Mouse (Mus musculus) CH12F3 (cell line): ENCODE data around the gene Zbtb40.

ENCODE experiments used
- in situ Hi-C: fragments of 300-500 bp; cut with MboI; formaldehyde crosslinking; loops from 2 replicates; pipeline ENCODE4 v1.14.3; 2020; ENCODE audit warnings: low sequenced_read_pairs

Gene Zbtb40

DNA sequence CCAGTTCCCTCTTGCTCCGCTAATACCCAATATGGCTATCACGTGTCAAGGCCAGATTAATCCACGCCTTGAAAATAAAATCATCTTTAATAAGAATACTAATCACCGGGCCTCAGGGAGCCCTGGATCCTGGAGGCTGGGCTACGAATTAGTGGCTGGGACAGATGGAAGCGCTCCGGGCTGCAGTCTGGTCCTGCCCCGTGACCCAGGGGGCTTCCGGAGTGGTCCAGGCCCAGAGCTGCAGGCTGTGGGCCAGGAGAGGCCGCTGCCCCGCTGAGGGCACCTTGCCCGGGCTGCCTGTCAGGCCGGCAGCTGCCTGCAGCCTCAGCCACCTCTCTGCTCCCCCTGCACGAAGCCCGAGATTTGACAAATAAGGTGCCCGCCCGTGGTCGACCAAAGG is 105.8 kb downstream of the Zbtb40 start:
- in situ Hi-C loops = no loop called here

DNA sequence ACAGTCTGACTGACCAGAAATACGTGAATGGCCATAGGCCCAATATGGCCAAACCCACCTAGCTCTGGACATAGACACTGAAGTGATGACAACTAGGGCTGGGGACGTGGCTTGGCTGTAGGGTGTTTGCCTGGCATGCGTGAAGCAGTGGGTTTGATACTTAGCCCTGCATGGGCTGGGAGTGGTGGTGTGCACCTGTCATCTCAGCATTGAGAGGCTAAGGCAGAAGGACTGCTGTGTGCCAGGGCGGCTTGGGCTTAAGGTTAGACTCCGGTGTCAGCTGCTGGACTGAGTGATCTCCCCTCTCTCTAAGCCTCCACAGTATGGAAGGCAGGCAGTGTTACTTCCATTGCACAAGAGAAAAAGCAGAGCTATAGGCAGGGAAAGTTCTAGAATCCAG is 110.7 kb downstream of the Zbtb40 start:
- in situ Hi-C loops = no loop called here

DNA sequence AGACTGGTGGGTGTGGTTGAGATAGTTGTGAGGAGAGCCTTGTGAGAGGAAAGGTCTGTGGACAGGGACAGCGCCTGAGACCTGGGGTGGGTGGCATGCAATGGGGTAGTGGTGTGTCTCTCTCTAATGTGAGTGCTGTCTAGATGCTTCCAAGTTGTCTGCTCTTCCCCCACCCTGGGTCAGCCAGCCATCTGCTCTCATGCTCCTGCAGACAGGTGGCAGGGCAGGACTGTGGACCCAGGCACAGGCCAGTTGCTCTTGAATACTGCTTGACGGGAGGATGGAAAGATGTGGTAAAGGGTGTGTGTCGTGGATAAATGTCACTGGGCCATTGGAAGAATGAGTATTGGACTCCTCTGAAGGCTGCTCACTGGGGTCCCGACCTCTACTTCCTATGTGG is 111.3 kb downstream of the Zbtb40 start:
- in situ Hi-C loops = no loop called here

DNA sequence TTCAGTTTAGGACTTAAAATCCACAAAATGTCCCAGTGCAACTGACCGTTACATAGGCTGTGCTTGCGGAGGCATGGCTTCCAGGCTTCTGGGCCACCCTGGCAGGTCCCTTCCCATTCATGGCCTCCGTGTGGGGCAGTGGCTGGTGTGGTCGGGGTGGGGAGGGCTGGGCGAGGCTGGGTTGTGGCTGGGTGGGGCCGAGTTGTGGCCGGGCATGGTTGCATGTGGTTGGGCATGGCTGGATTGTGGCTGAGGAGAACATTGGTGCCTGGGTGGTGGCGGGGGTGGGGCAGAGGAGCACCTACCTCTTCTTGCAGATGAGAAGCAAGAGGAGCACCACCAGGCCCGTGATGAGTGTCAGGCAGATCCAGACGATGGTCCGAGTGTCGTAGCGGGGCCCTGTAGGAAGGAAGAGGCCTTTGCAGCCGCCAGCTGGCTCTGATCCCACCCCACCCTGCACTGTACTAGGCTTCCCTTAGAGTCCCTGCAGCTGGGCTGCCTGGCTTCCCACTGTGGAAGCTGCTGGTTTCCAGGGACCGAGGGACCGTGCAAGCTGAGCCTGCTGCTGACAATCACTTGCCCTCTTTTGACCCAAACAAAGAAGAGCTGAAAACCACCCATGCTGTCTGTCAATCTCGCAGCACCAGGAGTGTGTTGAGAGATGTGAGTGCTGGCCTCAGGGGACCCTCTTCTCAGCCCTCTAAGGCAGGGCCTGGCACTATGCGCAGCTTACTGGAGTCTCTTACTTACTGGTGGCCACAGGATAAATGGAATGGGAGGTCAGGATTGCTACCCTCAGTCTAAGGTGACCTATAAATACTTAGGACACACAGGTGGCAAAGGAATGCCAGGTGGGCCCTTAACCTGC is 113.6 kb downstream of the Zbtb40 start:
- in situ Hi-C loops = no loop called here

DNA sequence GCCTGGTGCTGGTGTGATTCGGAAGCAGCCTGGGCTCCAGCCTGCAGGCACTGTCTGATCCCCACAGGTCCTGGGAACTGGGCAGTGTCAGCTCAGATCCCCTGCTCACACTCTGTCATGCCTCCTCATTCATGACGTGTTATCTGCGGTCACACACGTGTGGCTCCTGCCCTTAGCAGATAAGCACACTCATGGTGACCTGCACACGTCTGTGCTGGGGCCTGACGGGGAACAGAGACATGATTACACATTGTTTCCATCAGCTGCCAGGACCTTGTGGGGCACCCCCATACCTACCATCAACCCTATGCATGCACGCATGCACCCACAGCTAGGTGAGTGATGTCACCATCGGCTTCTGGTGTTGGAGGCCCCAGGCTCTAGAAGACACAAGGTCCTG is 118.1 kb downstream of the Zbtb40 start:
- in situ Hi-C loops = no loop called here
